Mouse (Mus musculus): Measurements from ENCODE around the gene Ccser1. TPM values are rescaled to one million over a fixed set of nuclear protein-coding genes. Genes with fewer than 3 reads are reported as not detected.
"Not testable (repeated sequence)": the region's sequence is repeated elsewhere in the genome, so short reads cannot be mapped to it uniquely, and the experiment has no call there.

The Ccser1 gene
- polyA plus RNA-seq, 1 experiment from 2014 or later = 16.2 TPM

- no peak for ATAC-seq (ENCODE audit: low FRiP score, low TSS enrichment)
- 83% methylated on average over 2 of the region's 2 CpGs for WGBS
- Histone ChIP-seq H3K9me3 (ENCODE audit: control insufficient read depth, low read length) (no peaks in the 10 kb centered on the region), H3K4me2 (replicated peaks; ENCODE audit: low read depth, low read length) (no peak overlapping the region), H3K36me3 (ENCODE audit: control insufficient read depth, insufficient read depth, low read length) (no peaks in the 10 kb centered on the region), H3K4me1 (ENCODE audit: control insufficient read depth, insufficient read depth, low read length) (no peaks in the 10 kb centered on the region), H3K27me3 (ENCODE audit: control insufficient read depth, insufficient read depth, low read length) (no peaks in the 10 kb centered on the region), H3K27ac (ENCODE audit: low read depth, low read length) (no peak overlapping the region), H3K4me3 (ENCODE audit: low read length) (no peak overlapping the region), H3K9ac (ENCODE audit: low read depth, low read length) (no peak overlapping the region)
Measured at GRCm38 (mm10) chr6:61240618-61241017, 60.5 kb downstream of the Ccser1 start.

- 86% methylated on average over 3 of the region's 3 CpGs for WGBS
- H3K9me3 ChIP-seq (ENCODE audit: control insufficient read depth, low read length) = no peaks in the 10 kb centered on the region
- H3K4me1 ChIP-seq (ENCODE audit: control insufficient read depth, insufficient read depth, low read length) = no peaks in the 10 kb centered on the region
- no peak overlapping the region for H3K27ac ChIP-seq (ENCODE audit: low read depth, low read length)
- no peak for ATAC-seq (ENCODE audit: low FRiP score, low TSS enrichment)
- no peaks in the 10 kb centered on the region for H3K36me3 ChIP-seq (ENCODE audit: control insufficient read depth, insufficient read depth, low read length)
- no peak overlapping the region for H3K9ac ChIP-seq (ENCODE audit: low read depth, low read length)
- H3K4me2 ChIP-seq (replicated peaks; ENCODE audit: low read depth, low read length) = no peak overlapping the region
- no peaks in the 10 kb centered on the region for H3K27me3 ChIP-seq (ENCODE audit: control insufficient read depth, insufficient read depth, low read length)
- no peak overlapping the region for H3K4me3 ChIP-seq (ENCODE audit: low read length)
Measured at GRCm38 (mm10) chr6:61242556-61242955, 62.4 kb downstream of the Ccser1 start.

GRCm38 (mm10) chr6:61246523-61246922, 66.4 kb downstream of the Ccser1 start:
- no peak overlapping the region for H3K27ac ChIP-seq (ENCODE audit: low read depth, low read length)
- H3K4me3 ChIP-seq (ENCODE audit: low read length) = no peak overlapping the region
- H3K36me3 ChIP-seq (ENCODE audit: control insufficient read depth, insufficient read depth, low read length) = no peaks in the 10 kb centered on the region
- WGBS = 74% methylated on average over 4 of the region's 4 CpGs
- ATAC-seq (ENCODE audit: low FRiP score, low TSS enrichment) = no peak
- H3K27me3 ChIP-seq (ENCODE audit: control insufficient read depth, insufficient read depth, low read length) = no peaks in the 10 kb centered on the region
- H3K9me3 ChIP-seq (ENCODE audit: control insufficient read depth, low read length) = no peaks in the 10 kb centered on the region
- H3K4me2 ChIP-seq (replicated peaks; ENCODE audit: low read depth, low read length) = no peak overlapping the region
- no peak overlapping the region for H3K9ac ChIP-seq (ENCODE audit: low read depth, low read length)
- no peaks in the 10 kb centered on the region for H3K4me1 ChIP-seq (ENCODE audit: control insufficient read depth, insufficient read depth, low read length)

- ATAC-seq (ENCODE audit: low FRiP score, low TSS enrichment) = no peak
- Histone ChIP-seq H3K4me1 (ENCODE audit: control insufficient read depth, insufficient read depth, low read length) (no peaks in the 10 kb centered on the region), H3K9ac (ENCODE audit: low read depth, low read length) (no peak overlapping the region), H3K9me3 (ENCODE audit: control insufficient read depth, low read length) (no peaks in the 10 kb centered on the region), H3K27ac (ENCODE audit: low read depth, low read length) (no peak overlapping the region), H3K4me3 (ENCODE audit: low read length) (no peak overlapping the region), H3K36me3 (ENCODE audit: control insufficient read depth, insufficient read depth, low read length) (no peaks in the 10 kb centered on the region), H3K4me2 (replicated peaks; ENCODE audit: low read depth, low read length) (no peak overlapping the region), H3K27me3 (ENCODE audit: control insufficient read depth, insufficient read depth, low read length) (no peaks in the 10 kb centered on the region)
- WGBS = 78% methylated on average over 4 of the region's 4 CpGs
Measured at GRCm38 (mm10) chr6:61247842-61248472, 67.8 kb downstream of the Ccser1 start.

- Histone ChIP-seq H3K4me1 (ENCODE audit: control insufficient read depth, insufficient read depth, low read length) (no peaks in the 10 kb centered on the region), H3K9me3 (ENCODE audit: control insufficient read depth, low read length) (no peaks in the 10 kb centered on the region), H3K27ac (ENCODE audit: low read depth, low read length) (no peak overlapping the region), H3K4me3 (ENCODE audit: low read length) (no peak overlapping the region), H3K4me2 (replicated peaks; ENCODE audit: low read depth, low read length) (no peak overlapping the region), H3K27me3 (ENCODE audit: control insufficient read depth, insufficient read depth, low read length) (no peaks in the 10 kb centered on the region), H3K9ac (ENCODE audit: low read depth, low read length) (no peak overlapping the region), H3K36me3 (ENCODE audit: control insufficient read depth, insufficient read depth, low read length) (no peaks in the 10 kb centered on the region)
- WGBS = 77% methylated on average over 2 of the region's 2 CpGs
- no peak for ATAC-seq (ENCODE audit: low FRiP score, low TSS enrichment)
Measured at GRCm38 (mm10) chr6:61248700-61249099, 68.6 kb downstream of the Ccser1 start.

GRCm38 (mm10) chr6:61251232-61251631, 71.1 kb downstream of the Ccser1 start:
- no peaks in the 10 kb centered on the region for H3K27me3 ChIP-seq (ENCODE audit: control insufficient read depth, insufficient read depth, low read length)
- no peak for ATAC-seq (ENCODE audit: low FRiP score, low TSS enrichment)

GRCm38 (mm10) chr6:61252912-61253311, 72.8 kb downstream of the Ccser1 start:
- Histone ChIP-seq H3K4me1 (ENCODE audit: control insufficient read depth, insufficient read depth, low read length) (no peaks in the 10 kb centered on the region), H3K9me3 (ENCODE audit: control insufficient read depth, low read length) (no peaks in the 10 kb centered on the region), H3K4me3 (ENCODE audit: low read length) (no peak overlapping the region), H3K9ac (ENCODE audit: low read depth, low read length) (no peak overlapping the region), H3K27me3 (ENCODE audit: control insufficient read depth, insufficient read depth, low read length) (no peaks in the 10 kb centered on the region), H3K36me3 (ENCODE audit: control insufficient read depth, insufficient read depth, low read length) (no peaks in the 10 kb centered on the region), H3K4me2 (replicated peaks; ENCODE audit: low read depth, low read length) (no peak overlapping the region), H3K27ac (ENCODE audit: low read depth, low read length) (no peak overlapping the region)
- no peak for ATAC-seq (ENCODE audit: low FRiP score, low TSS enrichment)
- WGBS = 89% methylated on average over 7 of the region's 7 CpGs

More at GRCm38 (mm10) chr6:61251232-61251631, 71.1 kb downstream of the Ccser1 start:
- H3K4me3 ChIP-seq (ENCODE audit: low read length) = no peak overlapping the region
- H3K4me1 ChIP-seq (ENCODE audit: control insufficient read depth, insufficient read depth, low read length) = no peaks in the 10 kb centered on the region
- H3K9me3 ChIP-seq (ENCODE audit: control insufficient read depth, low read length) = no peaks in the 10 kb centered on the region
- no peak overlapping the region for H3K4me2 ChIP-seq (replicated peaks; ENCODE audit: low read depth, low read length)
- 90% methylated on average over 1 of the region's 1 CpGs for WGBS
- no peaks in the 10 kb centered on the region for H3K36me3 ChIP-seq (ENCODE audit: control insufficient read depth, insufficient read depth, low read length)
- H3K27ac ChIP-seq (ENCODE audit: low read depth, low read length) = no peak overlapping the region
- H3K9ac ChIP-seq (ENCODE audit: low read depth, low read length) = no peak overlapping the region

- H3K27me3 ChIP-seq (ENCODE audit: control insufficient read depth, insufficient read depth, low read length); H3K4me1 ChIP-seq (ENCODE audit: control insufficient read depth, insufficient read depth, low read length); H3K9me3 ChIP-seq (ENCODE audit: control insufficient read depth, low read length); H3K9ac ChIP-seq (ENCODE audit: low read depth, low read length); H3K36me3 ChIP-seq (ENCODE audit: control insufficient read depth, insufficient read depth, low read length); ATAC-seq (ENCODE audit: low FRiP score, low TSS enrichment); H3K4me3 ChIP-seq (ENCODE audit: low read length); H3K4me2 ChIP-seq (replicated peaks; ENCODE audit: low read depth, low read length); H3K27ac ChIP-seq (ENCODE audit: low read depth, low read length): not testable (repeated sequence)
- no CpG with 5 or more reads among the region's 1 CpGs for WGBS
Measured at GRCm38 (mm10) chr6:61255874-61256273, 75.8 kb downstream of the Ccser1 start.

GRCm38 (mm10) chr6:61258847-61259634, 78.9 kb downstream of the Ccser1 start:
- no peak for ATAC-seq (ENCODE audit: low FRiP score, low TSS enrichment)
- Histone ChIP-seq H3K4me1 (ENCODE audit: control insufficient read depth, insufficient read depth, low read length) (no peaks in the 10 kb centered on the region), H3K27ac (ENCODE audit: low read depth, low read length) (no peak overlapping the region), H3K9me3 (ENCODE audit: control insufficient read depth, low read length) (no peaks in the 10 kb centered on the region), H3K9ac (ENCODE audit: low read depth, low read length) (no peak overlapping the region), H3K36me3 (ENCODE audit: control insufficient read depth, insufficient read depth, low read length) (no peaks in the 10 kb centered on the region), H3K27me3 (ENCODE audit: control insufficient read depth, insufficient read depth, low read length) (no peaks in the 10 kb centered on the region), H3K4me3 (ENCODE audit: low read length) (no peak overlapping the region), H3K4me2 (replicated peaks; ENCODE audit: low read depth, low read length) (no peak overlapping the region)
- WGBS = 56% methylated on average over 10 of the region's 10 CpGs

All from kidney, embryonic 14.5 days (tissue).